Mouse (Mus musculus) hematopoietic stem cell, adult 5-6 weeks (primary cell): ENCODE measurements around the gene Klf7. TPM values are rescaled to one million over a fixed set of nuclear protein-coding genes. Genes with fewer than 3 reads are reported as not detected.

Experiments
- ATAC-seq, 2 experiments: fragments of 125-278 bp in 1 of 2; replicated peaks in 1 of 2; 2 replicates each; pipeline ENCODE4 v1.8.0; 2016 to 2017; ENCODE audit warnings: inconsistent platforms in 2 of 2, mild to moderate bottlenecking in 2 of 2, moderate number of reproducible peaks in 2 of 2, low read depth in 1 of 2, moderate TSS enrichment in 1 of 2; ENCODE audit not compliant: low FRiP score in 2 of 2, poor library complexity in 2 of 2, severe bottlenecking in 2 of 2, insufficient read depth in 1 of 2, low TSS enrichment in 1 of 2
- total RNA-seq: library from RNA; stranded (forward); fragments of 172-1452, 232-1000 nt; gene quantifications from 2 replicates; pipeline ENCODE4 v1.2.3, GENCODE M21; 2017

Gene Klf7
- total RNA-seq, 1 experiment from 2014 or later, result 3.0 TPM

GRCm38 (mm10) chr1:64008031-64008430 lies 114.1 kb downstream of the Klf7 start:
- no peak for ATAC-seq

- ATAC-seq, result no peak
These were observed 116.9 kb downstream of the Klf7 start for GRCm38 (mm10) chr1:64005194-64005593.

- ATAC-seq, result no peak
These were observed 118.4 kb downstream of the Klf7 start for GRCm38 (mm10) chr1:64003525-64004291.

- no peak for ATAC-seq
These were observed 120.0 kb downstream of the Klf7 start for GRCm38 (mm10) chr1:64002036-64002435.

GRCm38 (mm10) chr1:64000597-64000996 lies 121.5 kb downstream of the Klf7 start:
- ATAC-seq, result peak; percentile 56 to 59

GRCm38 (mm10) chr1:63999481-63999880 lies 122.6 kb downstream of the Klf7 start:
- ATAC-seq, result no peak

- ATAC-seq, result no peak
These were observed 123.2 kb downstream of the Klf7 start for GRCm38 (mm10) chr1:63998901-63999300.

GRCm38 (mm10) chr1:63998139-63998538 lies 123.9 kb downstream of the Klf7 start:
- ATAC-seq, result no peak

GRCm38 (mm10) chr1:63995828-63996227 lies 126.3 kb downstream of the Klf7 start:
- ATAC-seq, result no peak

GRCm38 (mm10) chr1:63995137-63995492 lies 127.0 kb downstream of the Klf7 start:
- 0 out of 4 replicates have a peak, but pooled peaks of 1 of the 2 experiments have one; percentile 17 for ATAC-seq

- peak in 1 of 2 experiments; percentile 10; a peak in 1 of 4 replicates for ATAC-seq
These were observed 127.6 kb downstream of the Klf7 start for GRCm38 (mm10) chr1:63994248-63995136.

GRCm38 (mm10) chr1:63992506-63992905 lies 129.6 kb downstream of the Klf7 start:
- ATAC-seq, result no peak

- no peak for ATAC-seq
These were observed 131.7 kb downstream of the Klf7 start for GRCm38 (mm10) chr1:63990416-63990815.

GRCm38 (mm10) chr1:63980733-63981132 lies 141.3 kb downstream of the Klf7 start:
- ATAC-seq, result no peak
